Mouse (Mus musculus) right cerebral cortex, postnatal 14 days (tissue): ENCODE measurements at regions not wholly inside any gene's neighbourhood (a gene's known extent, or its start where the extent isn't known, plus 50 kb on each side); places are given as distances from the start of the nearest gene placed in this dataset.

ENCODE experiments used
- DNase-seq: peaks from one replicate; pipeline ENCODE4 v3.0.0; 2022

DNA sequence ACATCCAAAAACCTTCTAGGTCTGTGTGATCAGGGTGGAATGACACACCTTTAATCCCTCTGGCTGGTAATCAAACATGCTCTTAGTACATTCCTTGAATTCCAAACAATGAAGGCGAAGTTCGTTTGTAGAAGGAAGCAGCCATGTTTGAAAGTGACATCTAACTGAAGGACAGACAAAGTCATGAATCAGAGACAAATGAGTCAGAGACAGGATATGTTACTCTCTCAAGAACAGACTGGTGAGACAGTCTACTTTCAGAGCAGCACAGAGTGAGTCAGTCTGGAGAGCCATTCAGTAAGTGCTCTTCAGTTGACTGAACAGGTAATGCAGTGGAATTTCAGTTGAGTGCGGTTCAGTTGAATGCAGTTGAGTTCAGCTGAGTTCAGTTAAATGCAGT, 150.4 kb downstream of the Cpe start:
- DNase-seq: no peak

DNA sequence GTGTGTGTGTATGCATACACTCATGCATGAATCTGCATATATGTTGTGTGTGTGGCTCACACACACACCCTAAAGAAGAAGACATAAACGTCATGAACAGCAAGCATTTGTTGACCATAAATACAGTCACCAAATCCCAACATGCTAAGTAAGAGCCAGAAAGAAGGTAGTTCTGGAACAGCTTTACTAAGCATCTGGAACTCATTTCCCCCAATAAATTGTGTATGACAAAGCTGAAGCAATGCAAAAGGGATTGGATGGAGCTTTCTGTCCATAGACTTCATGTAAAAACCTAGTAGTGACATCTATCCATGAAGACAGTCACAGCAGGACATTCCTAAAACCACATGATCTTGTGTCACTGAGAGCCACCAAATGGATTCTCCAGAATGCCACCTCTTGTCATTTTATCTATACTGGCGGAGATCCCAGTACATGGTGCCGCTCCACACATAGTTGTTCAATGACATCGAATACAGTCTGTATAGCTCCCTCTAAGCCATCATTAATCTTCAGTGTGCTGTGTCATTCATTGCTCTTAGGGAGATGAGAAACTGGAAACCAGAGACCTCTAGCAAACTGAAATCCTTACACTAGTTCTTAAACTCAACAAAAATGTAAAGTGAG, 152.9 kb downstream of the Cpe start:
- DNase-seq: no peak

DNA sequence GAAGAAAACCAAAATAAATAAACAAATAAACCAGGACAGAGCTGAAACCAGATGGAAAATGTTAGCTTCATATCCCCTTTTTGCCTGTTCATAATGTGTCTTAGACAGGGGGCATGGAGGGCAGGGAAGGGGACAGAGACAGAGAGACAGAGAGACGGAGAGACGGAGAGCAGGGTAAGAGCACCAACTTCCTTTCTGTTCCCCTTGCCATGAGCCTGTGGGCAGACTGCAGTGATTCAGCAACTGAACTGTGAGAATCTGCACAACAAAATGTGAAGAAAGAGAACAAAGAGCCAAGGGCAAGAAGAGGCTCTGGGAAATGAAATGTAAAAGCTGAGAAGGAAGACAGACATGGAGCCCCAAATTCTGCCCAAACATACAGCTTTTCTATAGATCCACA, 161.1 kb downstream of the Cpe start:
- DNase-seq: no peak

DNA sequence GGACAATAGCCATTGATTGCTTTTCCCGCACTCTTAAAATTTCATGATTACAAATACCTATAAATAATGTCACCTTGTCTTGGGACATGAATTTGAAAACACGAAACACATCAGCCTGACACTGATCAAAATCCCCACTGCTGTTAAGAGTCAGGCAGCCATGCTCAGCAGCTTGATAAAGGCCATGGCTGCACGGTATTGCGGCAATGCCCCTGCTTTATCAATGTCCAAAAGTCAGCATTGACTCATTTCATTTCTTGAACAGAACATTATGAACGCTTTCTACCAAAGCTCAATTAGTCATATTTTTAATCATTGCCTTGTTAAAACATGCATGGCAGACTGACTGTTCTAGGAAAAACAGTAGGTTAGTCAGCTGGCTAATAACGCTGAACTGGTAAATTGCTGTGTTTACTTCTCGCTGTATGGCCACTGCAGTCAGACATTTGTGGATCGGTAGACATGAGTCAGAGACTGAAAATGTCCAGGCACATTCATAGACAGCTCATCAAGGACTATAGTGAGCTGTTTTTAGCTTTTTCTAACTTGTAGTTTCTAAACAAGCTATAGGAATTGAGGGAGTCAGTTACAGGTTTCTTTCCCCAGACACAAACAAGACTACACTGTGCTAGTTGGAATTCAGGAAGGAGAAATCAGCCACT, 170.3 kb downstream of the Cpe start:
- DNase-seq: no peak

DNA sequence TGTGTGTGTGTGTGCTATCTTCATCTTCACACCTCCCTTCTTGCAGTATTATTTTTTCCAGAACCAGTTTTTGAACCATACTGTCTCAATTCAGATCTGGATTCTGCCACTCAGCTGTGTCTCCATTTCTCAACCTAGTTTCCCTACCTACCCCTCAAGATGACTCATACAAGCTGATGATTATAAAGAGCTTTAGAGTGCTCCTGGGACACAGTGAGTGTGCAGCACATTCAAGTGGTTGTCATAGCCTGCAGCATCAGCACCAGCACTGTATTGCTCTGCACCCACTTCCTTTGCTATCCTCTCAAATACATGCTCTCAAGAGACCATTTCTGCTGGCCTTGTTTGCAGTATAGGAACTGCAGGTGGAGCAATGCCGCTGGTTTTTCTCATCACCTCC, 173.2 kb downstream of the Cpe start:
- DNase-seq: no peak

DNA sequence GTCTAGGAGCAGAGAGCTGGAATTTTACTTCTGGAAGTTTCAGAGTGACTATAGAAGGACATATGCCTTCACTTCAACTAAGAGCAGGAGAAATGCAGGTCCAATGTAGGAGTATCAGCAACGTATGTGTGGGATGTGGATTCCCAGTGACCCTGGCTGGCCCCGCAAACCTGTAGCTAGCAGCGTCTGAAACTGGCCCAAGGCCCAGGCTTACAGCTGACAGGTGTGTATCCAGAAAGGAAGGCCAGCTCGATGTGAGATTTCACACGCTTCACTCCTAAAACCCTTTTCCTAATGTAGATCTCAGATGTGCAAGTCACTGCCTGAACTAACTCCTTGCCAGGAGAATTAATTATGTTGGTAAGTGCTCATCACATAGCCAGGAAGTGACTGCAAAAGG, 176.9 kb downstream of the Cpe start:
- DNase-seq: no peak

DNA sequence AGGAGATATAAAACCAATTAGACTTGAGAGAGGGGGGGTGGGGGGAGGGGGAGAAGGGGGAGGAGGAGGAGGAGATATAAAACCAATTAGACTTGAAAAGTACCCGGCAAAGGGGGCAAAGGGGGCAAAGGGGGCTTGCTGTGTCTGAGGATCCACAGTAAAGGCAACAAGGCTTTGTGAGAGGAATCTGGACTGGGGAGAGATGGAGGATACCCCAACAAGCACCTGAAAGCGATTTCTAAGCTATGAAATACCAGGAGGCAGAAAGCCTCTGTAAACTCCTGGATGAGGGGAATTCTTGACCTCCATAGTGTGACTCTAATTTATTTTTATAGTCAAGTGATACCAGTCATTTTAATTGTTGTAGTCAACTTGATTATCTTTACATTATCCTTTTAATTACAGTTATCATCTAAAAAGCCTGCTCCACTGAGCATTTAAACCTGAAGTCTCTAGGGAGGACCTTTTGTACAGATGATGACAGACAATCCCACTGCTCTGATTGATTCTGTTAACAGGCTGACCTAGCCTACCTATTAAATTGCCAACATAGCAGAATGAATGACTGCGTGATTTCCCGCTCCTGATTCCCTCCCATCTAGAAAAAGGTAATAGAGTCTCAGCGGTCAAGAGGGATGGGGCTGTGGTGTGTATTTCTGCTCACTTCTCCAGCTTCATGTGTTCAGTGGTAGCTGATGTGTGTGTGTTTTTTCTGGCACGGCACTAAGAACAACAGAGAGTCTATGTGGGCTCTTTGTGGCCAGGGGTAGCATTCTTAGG, 195.4 kb downstream of the Cpe start:
- no peak for DNase-seq

DNA sequence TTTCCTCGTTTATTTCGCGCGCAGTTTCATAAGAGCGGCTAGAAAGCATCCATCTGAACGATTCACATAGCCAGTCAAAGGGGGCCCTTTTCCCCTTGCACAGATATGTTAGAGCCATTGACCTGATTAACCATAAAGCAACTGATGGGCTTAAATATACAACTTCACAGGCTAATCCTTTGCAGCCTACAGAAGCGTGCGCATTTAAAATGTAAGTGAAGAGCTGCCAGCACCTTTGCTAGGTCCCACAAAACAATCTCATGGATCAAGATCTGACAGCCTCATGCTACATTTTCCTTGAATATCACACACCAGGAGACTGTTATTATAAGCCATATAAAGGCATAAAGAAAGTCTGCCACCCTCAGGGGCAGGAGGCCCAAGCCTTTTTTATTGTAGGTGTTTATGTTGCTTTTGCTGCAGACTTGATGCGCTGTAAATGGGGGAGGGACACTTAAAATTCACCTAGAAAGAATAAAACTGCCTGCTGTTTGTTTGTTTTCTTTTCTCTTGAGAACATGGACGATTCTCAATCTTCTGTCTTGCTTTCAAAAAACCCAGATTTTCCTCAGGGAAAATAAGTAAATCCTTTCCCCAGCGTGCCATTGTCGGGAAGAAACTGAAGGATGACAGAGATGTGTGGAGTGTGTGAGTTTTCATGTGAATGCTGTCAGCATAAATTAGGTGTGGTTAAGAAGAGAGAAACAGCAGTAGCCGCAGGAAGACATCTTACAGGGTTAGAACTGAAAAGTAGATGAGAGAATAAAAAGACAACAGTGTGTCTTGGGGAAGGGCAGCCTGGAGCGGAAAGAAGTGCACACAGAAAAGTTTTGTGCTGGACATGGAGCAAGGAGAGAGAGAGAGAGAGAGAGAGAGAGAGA, 196.3 kb downstream of the Cpe start:
- DNase-seq: no peak

DNA sequence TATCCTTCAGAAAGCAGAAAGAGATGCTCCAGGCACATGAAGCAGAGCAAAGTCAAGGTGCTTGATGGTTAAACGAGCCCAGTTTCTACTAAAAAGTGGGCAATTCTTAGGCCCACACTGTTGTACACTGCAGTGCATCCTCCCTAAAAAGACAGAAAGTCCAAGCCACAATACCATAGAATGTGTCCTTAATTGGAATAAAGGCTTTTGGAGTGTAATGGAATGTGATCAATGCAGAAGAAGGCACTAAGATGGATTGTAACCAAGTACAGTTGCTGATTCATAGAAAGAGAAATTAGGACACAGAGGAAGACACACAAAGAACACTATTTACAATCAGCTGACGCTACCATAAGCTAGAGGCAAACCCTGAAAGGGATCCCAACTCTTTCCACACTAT, 201.3 kb downstream of the Cpe start:
- DNase-seq: no peak

DNA sequence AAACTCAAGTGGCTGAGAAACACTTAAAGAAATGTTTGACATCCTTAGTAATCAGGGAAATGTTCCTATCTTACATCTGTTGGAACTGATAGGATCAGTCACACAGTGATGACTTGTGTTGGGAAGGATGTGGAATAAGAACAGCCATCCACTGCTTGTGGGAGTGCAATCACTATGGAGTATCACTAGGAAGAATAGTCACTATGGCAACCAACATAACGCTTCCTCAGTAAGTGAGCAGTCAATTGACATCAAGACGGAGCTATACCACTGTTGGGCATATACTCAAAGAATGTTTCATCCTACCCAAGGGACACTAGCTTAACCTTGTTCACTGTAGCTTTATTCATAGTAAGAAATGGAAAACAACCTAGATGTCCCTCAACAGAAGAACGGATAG, 204.8 kb downstream of the Cpe start:
- DNase-seq: no peak

DNA sequence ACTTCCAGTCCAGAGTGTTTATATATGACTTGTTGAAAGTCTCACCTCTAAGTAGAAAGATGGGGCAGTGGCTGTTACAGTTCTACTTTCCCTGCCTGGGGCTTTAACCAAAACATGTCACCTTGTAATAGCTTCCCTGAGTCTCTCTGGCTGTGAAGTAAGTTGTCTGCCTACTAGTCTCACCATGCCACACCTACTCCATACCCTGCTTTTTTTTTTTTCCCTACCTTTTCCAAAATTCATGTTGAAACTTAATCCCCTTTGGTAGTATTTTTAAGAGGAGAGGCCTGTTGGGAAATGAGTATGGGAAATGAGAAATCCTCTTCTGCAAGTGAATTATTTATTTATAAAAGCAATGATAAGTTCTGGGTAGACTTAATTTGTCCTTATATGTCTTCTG, 219.6 kb downstream of the Cpe start:
- DNase-seq: no peak

DNA sequence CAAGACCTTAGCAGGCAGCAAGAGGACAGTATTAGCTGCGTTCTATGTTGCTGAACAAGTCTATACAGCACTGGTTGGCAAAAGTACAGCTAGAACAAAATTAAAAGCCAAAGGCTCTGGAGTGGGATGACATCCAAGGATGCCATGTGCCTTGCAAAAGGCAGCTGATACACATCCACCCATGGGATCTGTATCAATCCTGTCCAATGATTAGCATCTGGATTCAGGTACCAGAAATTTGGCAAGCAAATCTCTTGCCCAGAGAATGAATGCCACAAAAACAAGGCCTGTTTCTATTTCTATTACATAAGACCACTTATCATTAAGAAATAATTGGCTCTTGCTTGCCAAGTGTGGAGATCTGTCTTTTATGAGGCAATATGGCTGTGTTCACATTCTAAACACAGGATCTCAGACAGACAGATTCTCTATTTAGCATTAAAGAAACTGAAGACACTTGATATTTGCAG, 220.0 kb downstream of the Cpe start:
- DNase-seq: no peak

DNA sequence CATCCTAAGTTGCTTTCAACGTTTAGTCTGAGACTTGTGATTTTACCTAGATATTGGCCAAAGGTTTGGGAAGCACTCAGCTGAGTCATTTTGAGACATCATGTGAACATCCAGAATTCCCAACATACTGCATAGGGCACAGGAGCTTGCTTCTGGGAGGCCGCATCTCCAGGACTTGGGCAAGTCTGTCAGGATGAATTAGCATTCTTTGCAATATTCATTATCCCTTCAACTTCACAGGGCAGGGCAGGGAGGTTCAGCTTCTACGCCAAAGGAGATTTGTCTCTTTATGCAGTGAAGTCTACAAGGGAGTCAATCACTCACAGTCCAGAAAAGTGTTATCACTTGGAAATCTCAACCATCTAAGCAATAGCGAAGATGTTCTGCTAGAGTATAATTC, 231.7 kb downstream of the Cpe start:
- no peak for DNase-seq

DNA sequence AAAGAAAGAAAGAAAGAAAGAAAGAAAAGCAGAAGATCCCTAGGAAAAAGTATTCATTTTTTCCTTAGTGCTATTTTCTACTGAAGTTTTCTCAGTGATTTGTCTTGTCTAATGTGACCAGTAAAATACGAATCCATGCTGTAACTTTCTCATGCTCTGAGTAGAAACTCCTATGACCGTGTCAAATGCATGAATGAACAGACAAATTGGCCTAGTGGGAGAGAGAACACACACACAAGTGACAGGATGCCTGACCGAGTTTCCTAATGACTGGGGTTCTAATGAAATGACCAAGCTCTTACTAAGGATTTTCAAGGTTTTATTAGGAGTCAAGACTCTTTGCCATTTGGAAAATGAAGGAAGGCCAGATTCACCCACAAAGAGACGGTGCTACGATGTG, 235.9 kb downstream of the Cpe start:
- no peak for DNase-seq

DNA sequence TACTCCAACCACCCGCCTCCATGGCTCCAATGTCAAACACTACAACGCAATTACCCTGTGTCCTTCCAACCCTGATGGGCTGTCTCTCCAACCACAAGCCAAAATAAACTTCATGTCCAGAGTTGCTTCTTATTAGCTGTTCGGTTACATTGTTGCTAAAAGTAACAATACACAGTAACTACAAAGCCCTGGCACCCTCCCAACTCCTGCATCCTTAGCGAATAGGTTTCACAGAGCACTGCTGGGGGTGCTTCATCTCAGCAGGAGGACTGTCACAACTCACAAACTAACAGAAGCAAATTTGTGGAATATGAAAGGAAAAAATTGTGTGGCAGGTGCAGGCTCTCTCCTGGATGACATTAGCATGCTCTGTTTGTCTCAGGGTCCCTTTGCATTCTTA, 238.1 kb downstream of the Cpe start:
- DNase-seq: peak; percentile 9

DNA sequence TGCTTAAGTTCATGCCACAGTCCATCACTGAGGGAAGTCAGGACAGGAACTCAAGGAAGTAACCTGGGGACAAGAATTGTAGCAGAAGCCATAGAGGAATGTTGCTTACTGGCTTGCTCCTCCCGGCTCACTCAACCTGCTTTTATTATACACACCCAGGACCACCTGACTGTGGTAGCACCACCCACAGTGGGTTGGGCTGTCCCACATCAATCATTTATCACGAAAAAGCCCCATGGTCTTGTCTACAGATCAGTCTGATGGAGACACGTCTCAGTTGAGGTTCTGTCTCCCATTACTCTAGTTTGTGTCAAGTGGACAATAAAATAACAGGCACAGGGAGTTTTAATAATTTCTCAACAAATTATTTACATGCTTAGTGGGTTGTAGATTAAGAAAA, 239.3 kb upstream of the Tll1 start:
- DNase-seq: no peak

DNA sequence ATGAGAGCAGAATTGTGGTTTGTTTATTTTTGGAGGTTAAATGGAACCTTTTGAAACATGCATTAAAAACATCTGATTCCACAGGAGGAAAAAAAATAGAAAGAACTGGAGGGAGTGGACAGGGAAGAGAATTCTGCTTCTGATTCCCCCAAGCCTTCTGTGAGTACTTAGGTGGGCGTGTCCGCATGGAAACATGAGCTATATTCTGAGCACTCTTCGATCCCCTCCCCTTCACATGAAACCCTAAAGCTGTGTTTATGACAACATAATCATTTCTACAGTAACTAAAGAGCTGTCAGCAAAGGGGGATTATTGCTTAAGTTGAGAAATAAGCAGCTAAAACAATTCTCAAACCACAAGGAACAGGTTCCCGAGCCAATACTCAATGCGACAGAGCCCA, 238.4 kb upstream of the Tll1 start:
- DNase-seq: no peak

DNA sequence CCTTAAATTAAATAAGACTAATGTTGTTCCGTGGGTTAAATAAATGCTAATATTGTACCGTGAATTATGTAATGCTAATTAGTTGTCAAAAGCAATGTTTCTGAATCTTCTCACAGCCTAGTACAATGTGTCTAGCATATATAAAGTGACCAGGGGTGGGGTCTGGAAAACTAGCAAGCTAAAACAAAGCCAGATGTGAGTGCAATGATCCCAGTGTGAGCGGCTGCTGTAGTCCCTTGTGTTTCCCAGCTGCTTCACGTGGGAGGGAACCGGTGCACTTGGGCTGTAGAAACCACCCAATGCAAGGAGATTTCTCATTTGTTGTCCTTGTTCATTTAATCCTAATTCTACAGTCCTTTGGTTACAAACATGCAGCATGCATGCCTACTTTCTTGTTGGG, 232.4 kb upstream of the Tll1 start:
- no peak for DNase-seq

DNA sequence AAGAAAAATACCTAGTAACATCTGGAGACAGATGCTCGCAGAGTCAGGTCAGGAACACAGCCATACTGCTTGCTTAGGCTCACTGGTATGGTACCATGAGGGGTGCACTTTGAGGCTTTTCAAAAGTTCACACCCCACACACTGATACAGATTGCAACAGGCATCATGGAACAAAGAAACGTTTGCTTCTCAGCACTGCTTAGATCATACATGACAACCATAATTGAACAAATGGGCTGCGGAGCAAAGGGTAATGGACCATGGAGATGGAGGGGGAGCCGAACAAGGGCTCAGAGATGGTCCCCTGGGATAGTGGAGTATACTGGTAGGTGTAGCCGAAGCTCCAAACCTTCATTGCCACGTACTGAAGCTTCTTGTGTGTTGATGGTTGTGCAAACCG, 228.6 kb upstream of the Tll1 start:
- no peak for DNase-seq

DNA sequence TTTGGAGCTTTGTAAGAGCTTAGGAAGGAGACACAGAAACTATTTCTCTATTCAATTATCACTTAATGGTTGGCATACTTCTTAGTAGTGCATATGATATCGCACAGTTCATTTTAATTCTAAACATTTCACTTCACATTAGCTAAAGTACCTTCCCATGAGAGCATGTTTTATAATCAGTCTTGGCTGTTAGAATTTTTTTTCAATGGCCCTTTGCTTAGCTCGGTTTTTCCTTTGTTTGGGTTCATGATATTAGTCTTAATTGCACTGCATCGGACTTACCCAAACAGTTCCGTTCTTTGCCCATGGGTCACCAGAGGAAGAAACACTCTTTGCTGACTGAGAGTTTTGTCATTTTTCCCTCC, 216.8 kb upstream of the Tll1 start:
- DNase-seq: no peak

DNA sequence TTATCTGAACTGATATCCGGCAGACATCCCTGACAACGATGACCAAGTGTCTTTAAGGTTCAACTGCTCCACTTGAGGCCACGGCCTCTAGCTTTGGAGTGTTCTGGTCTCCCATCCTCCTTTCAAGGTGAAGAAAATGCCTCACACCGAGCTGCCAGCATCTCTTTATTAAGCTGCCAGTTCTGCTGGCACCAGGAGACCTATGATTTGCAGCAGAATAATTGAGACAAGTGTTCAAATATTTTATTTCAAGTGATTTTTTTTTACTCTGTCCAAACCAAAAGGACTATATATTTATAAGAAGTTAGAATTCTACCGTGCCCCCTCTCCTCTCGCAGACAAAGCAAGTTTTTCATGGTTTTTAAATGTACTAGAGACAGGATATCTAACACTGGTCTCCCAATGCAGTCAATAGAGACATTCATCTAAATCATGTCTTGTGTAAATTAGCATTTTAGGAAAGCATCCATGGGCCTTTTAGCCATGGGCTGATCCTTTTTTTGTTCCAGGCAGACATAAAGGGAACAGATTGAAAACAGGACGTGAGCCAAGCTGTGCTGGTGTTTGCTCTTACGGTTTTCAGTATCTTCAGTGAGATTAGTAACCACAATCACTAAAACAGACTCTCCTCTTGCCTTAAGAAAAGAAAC, 216.3 kb upstream of the Tll1 start:
- no peak for DNase-seq

DNA sequence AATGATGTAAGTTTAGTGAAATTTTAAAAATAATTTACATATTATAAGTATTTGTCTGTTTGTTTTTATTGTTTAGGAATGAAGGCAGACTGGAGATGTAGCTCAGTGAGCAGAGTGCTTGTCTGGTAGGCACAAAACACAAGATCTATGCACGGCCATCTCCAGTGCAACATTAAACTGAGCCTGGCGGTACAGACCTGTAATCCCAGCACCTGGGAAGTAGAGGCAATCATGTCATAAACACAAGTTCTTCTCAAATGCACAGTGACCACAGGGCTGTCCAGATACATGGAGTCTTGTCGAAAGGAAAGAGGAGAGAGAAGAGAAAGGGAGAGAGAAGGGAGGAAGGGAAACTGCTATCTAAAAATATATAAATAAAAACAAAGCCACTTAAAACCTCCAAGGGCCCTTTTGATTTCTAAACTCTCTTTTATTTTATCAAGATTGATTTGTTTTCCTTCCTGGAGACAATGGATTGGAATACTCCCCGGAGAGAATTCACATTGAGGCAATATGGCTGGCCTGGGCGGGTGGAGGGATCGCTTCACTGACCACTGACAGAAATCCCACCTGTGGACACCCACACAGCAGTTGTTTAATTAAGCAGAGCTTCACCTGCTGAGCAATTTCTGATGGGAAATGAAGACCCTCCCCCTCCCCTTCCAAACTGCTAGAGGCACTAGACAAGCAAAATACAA, 215.6 kb upstream of the Tll1 start:
- DNase-seq: no peak
